Comparison of ENCODE assay signal across 9 mouse cellular contexts in the genomic region with DNA sequence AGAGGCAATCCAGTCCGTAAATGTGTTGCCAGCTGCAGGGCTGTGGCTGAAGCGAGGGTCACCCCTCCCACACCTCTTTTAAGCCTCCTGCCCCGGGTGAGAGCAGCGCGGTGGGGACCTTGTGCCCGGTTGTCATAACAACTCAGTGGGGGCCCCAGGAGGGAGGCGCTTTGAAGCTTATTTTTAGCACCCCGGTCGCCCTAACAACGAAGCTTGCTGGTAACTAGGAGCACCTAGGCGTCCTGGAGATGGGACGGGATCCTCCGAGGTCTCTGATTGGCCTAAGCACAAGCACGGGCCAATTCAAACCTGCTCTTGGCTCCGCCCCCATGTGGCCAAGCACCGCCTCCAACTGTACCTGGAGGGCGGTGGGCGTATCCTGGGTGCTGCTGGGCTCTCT. TPM values are rescaled to one million over a fixed set of nuclear protein-coding genes. Genes with fewer than 3 reads are reported as not detected.
A peak's percentile ranks its signal among the peaks of the same experiment; 100 is the strongest.
DNase-seq lines count a peak whose midpoint lies in the region; ATAC-seq lines count a peak whose summit lies in the region.
"Had no signal": no experiment of that assay in that cellular context is flagged by ENCODE, and none has a peak within 500 bp of the region (broad histone marks: within the 10 kb centered on the region; RNA-seq: fewer than 3 reads in every experiment).

No protein-coding gene starts in this region.

- no peak overlapping the region for H3K27ac ChIP-seq in heart, embryonic 10.5 days
- no peak overlapping the region for H3K27ac ChIP-seq in forebrain, embryonic 16.5 days (ENCODE audit: low read length)
- H3K27ac ChIP-seq in neural tube, embryonic 12.5 days, result no peak overlapping the region

- peak overlapping the region; percentile 45 for H3K4me3 ChIP-seq in heart, embryonic 10.5 days
- H3K4me3 ChIP-seq in forebrain, embryonic 16.5 days (replicated peaks; ENCODE audit: low read length), result no peak overlapping the region
- H3K4me3 ChIP-seq in neural tube, embryonic 12.5 days, result no peak overlapping the region

- H3K9ac ChIP-seq in forebrain, embryonic 16.5 days (replicated peaks; ENCODE audit: low read depth, low read length), result no peak overlapping the region
- no peak overlapping the region for H3K9ac ChIP-seq in neural tube, embryonic 12.5 days

- peak; percentile 37 for ATAC-seq in forebrain, embryonic 16.5 days
- peak; percentile 45; the same call in 1 of the 2 replicates for ATAC-seq in neural tube, embryonic 12.5 days (ENCODE audit: low FRiP score, low read depth)

- no peaks in the 10 kb centered on the region for H3K36me3 ChIP-seq in heart, embryonic 10.5 days
- H3K36me3 ChIP-seq in forebrain, embryonic 16.5 days (ENCODE audit: control insufficient read depth, insufficient read depth), result no peaks in the 10 kb centered on the region
- H3K36me3 ChIP-seq in neural tube, embryonic 12.5 days, result no peaks in the 10 kb centered on the region

- peaks cover 67% of the 10 kb centered on the region for H3K27me3 ChIP-seq in heart, embryonic 10.5 days (ENCODE audit: insufficient read depth, poor library complexity, severe bottlenecking)
- no peaks in the 10 kb centered on the region for H3K27me3 ChIP-seq in forebrain, embryonic 16.5 days (replicated peaks; ENCODE audit: control insufficient read depth, insufficient read depth, low read length)
- H3K27me3 ChIP-seq in neural tube, embryonic 12.5 days (replicated peaks), result peaks cover 13% of the 10 kb centered on the region

- DNase-seq in heart, embryonic 10.5 days (ENCODE audit: low spot score), result peak; percentile 90
- no peak for DNase-seq in heart, adult 8-10 months (ENCODE audit: low spot score)
- peak; percentile 92 for DNase-seq in ES-CJ7 (ENCODE audit: low read depth, low spot score)
- peak; percentile 63 to 64 for DNase-seq in layer of hippocampus, postnatal 36 days
- DNase-seq in thymus, postnatal 4 days, result peak; percentile 67
- no peak for DNase-seq in spleen, postnatal 4 days (ENCODE audit: low spot score in 2 of 2)

- peak overlapping the region; percentile 26 for H3K4me2 ChIP-seq in forebrain, embryonic 16.5 days (ENCODE audit: low read length)
- peak overlapping the region; percentile 44 for H3K4me2 ChIP-seq in neural tube, embryonic 12.5 days (replicated peaks)

- WGBS in heart, embryonic 10.5 days, result 3% methylated on average over 18 of the region's 18 CpGs
- 4% methylated on average over 18 of the region's 18 CpGs for WGBS in forebrain, embryonic 16.5 days
- 2% methylated on average over 18 of the region's 18 CpGs for WGBS in neural tube, embryonic 12.5 days

- peaks cover 35% of the 10 kb centered on the region for H3K4me1 ChIP-seq in heart, embryonic 10.5 days
- H3K4me1 ChIP-seq in forebrain, embryonic 16.5 days (replicated peaks; ENCODE audit: control insufficient read depth, insufficient read depth, low read length), result peaks cover 25% of the 10 kb centered on the region
- peaks cover 29% of the 10 kb centered on the region for H3K4me1 ChIP-seq in neural tube, embryonic 12.5 days

- no peaks in the 10 kb centered on the region for H3K9me3 ChIP-seq in heart, embryonic 10.5 days
- no peaks in the 10 kb centered on the region for H3K9me3 ChIP-seq in forebrain, embryonic 16.5 days (ENCODE audit: control insufficient read depth, low read length)
- no peaks in the 10 kb centered on the region for H3K9me3 ChIP-seq in neural tube, embryonic 12.5 days

RNA-seq across cellular contexts. Expression of gene Necab2, which starts 19.6 kb away (rescaled TPM):
- 1.9 and 3.4 TPM in 2 replicates for polyA plus RNA-seq in heart, embryonic 10.5 days (2016; fragmentation: Nextera tagmentation; extraction: Ambion mirVana)
- not detected for total RNA-seq in heart, adult 8-10 months (2022)
- 11.9 and 28.9 TPM in 2 replicates for polyA plus RNA-seq in forebrain, embryonic 16.5 days (2015; fragmentation: Nextera tagmentation; extraction: Ambion mirVana)
- total RNA-seq in layer of hippocampus, postnatal 36 days (2021), result 100 to 1,000 TPM in 1 of 2 experiments, 10 to 100 TPM in 1; 94.4 to 116 TPM
- polyA plus RNA-seq in neural tube, embryonic 12.5 days (2016; fragmentation: Nextera tagmentation; extraction: Ambion mirVana), result 26.3 and 29.5 TPM in 2 replicates
- polyA plus RNA-seq: C2C12 had no signal

RNA-seq across cellular contexts. Expression of gene Osgin1, which starts 32.2 kb away (rescaled TPM):
- polyA plus RNA-seq in heart, embryonic 10.5 days (2016; fragmentation: Nextera tagmentation; extraction: Ambion mirVana), result 0.20 and 2.7 TPM in 2 replicates
- 1 to 10 TPM; 3.4 to 7.6 (median 5.8) TPM for total RNA-seq in heart, adult 8-10 months (2022)
- polyA plus RNA-seq in forebrain, embryonic 16.5 days (2015; fragmentation: Nextera tagmentation; extraction: Ambion mirVana), result 0.20 TPM in 2 replicates
- total RNA-seq in layer of hippocampus, postnatal 36 days (2021), result under 1 TPM in 1 of 2 experiments, not detected in 1; 0.56 TPM
- polyA plus RNA-seq in neural tube, embryonic 12.5 days (2016; fragmentation: Nextera tagmentation; extraction: Ambion mirVana), result 0.13 and 0.42 TPM in 2 replicates

RNA-seq across cellular contexts. Expression of gene Slc38a8, which starts 35.4 kb away (rescaled TPM):
- not detected in 2 replicates for polyA plus RNA-seq in heart, embryonic 10.5 days (2016; fragmentation: Nextera tagmentation; extraction: Ambion mirVana)
- not detected for total RNA-seq in heart, adult 8-10 months (2022)
- polyA plus RNA-seq in forebrain, embryonic 16.5 days (2015; fragmentation: Nextera tagmentation; extraction: Ambion mirVana), result not detected in 2 replicates
- total RNA-seq in layer of hippocampus, postnatal 36 days (2021), result not detected
- not detected in 2 replicates for polyA plus RNA-seq in neural tube, embryonic 12.5 days (2016; fragmentation: Nextera tagmentation; extraction: Ambion mirVana)
- polyA plus RNA-seq: C2C12 had no signal

Comparison
In these comparisons a context has a peak if more than half of its experiments do, and no peak if none do; other contexts are left out.
1. DNase-seq: peak in heart, embryonic 10.5 days (single experiment), ES-CJ7 (single experiment), layer of hippocampus, postnatal 36 days (2 of 2) and thymus, postnatal 4 days (single experiment); none in heart, adult 8-10 months (single experiment) and spleen, postnatal 4 days (0 of 2).